Mouse (Mus musculus) MEL-GATA-1-ER (cell line): ENCODE measurements around the gene Gdpd3.
"Not testable (repeated sequence)": the region's sequence is repeated elsewhere in the genome, so short reads cannot be mapped to it uniquely, and the experiment has no call there.

Experiments
- DNase-seq: peaks from one replicate; pipeline ENCODE4 v3.0.0-alpha.2; 2012; ENCODE audit warnings: low read depth; ENCODE audit errors: extremely low read depth

The Gdpd3 gene

GRCm38 (mm10) chr7:126760391-126760802 lies 5.7 kb upstream of the Gdpd3 start:
- DNase-seq: no peak

- no peak for DNase-seq
These were observed 5.2 kb upstream of the Gdpd3 start for GRCm38 (mm10) chr7:126760956-126761355.

DNA sequence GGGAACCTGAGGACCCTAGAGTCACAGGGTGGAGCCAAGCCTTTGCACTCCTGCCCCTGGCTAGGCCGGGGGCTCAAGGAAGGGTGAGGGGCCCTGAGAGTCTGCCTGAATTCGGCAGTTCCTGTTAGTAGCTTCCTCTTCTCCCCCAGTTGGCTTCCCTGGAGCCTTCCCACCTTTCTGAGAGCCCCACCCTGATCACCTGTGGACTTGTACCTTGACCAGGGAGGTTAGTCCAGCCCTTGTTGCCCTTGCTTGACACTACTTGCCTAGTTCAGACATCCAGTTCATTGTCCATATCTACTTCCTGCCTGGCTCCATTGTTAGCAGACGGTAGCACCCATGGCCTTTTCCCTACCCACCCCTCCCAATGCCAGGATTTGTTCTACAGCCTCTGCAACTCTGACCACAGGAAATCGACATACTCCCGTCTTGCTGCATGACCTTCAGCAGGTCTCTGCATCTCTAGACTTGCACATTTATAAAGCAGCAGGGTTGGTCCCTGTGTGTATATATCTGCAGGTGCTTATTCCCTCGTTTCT lies 4.5 kb upstream of the Gdpd3 start:
- DNase-seq: no peak

GRCm38 (mm10) chr7:126762471-126763008 lies 3.6 kb upstream of the Gdpd3 start:
- DNase-seq: no peak

- DNase-seq: no peak
These were observed 594 bp upstream of the Gdpd3 start for GRCm38 (mm10) chr7:126765540-126765939.

GRCm38 (mm10) chr7:126767001-126767400 lies 867 bp downstream of the Gdpd3 start:
- no peak for DNase-seq

GRCm38 (mm10) chr7:126770784-126771183 lies 4.7 kb downstream of the Gdpd3 start:
- DNase-seq: peak; percentile 83

- DNase-seq: no peak
These were observed 7.2 kb downstream of the Gdpd3 start for GRCm38 (mm10) chr7:126773351-126773750.

GRCm38 (mm10) chr7:126774463-126774862 lies 8.3 kb downstream of the Gdpd3 start:
- no peak for DNase-seq

- DNase-seq: no peak
These were observed 9.2 kb downstream of the Gdpd3 start for GRCm38 (mm10) chr7:126775185-126775977.

- no peak for DNase-seq
These were observed 9.8 kb downstream of the Gdpd3 start for GRCm38 (mm10) chr7:126775978-126776234.

- DNase-seq: no peak
These were observed 10.5 kb downstream of the Gdpd3 start, which contains the start of gene Ypel3 for GRCm38 (mm10) chr7:126776598-126777057. Gene Ypel3 (plus strand): TSS chr7:126776955.

GRCm38 (mm10) chr7:126777476-126777875 lies 11.3 kb downstream of the Gdpd3 start:
- no peak for DNase-seq

GRCm38 (mm10) chr7:126778147-126778546 lies 12.0 kb downstream of the Gdpd3 start:
- DNase-seq: no peak

DNA sequence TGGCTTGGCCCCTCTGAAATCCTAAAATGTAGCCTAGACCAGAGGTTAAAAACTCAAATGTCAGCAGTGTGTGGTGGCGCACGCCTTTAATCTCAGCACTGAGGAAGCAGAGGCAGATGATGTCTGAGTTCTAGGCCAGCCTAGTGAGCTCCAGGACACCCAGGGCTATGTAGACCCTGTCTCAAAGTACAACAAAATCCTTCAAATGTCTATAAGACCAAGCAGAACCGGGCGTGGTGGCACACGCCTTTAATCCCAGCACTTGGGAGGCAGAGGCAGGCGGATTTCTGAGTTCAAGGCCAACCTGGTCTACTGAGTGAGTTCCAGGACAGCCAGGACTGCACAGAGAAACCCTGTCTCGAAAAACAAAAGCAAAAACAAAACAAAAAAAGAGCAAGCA lies 13.0 kb downstream of the Gdpd3 start:
- DNase-seq: not testable (repeated sequence)

GRCm38 (mm10) chr7:126779983-126780970 lies 14.1 kb downstream of the Gdpd3 start:
- DNase-seq: no peak

DNA sequence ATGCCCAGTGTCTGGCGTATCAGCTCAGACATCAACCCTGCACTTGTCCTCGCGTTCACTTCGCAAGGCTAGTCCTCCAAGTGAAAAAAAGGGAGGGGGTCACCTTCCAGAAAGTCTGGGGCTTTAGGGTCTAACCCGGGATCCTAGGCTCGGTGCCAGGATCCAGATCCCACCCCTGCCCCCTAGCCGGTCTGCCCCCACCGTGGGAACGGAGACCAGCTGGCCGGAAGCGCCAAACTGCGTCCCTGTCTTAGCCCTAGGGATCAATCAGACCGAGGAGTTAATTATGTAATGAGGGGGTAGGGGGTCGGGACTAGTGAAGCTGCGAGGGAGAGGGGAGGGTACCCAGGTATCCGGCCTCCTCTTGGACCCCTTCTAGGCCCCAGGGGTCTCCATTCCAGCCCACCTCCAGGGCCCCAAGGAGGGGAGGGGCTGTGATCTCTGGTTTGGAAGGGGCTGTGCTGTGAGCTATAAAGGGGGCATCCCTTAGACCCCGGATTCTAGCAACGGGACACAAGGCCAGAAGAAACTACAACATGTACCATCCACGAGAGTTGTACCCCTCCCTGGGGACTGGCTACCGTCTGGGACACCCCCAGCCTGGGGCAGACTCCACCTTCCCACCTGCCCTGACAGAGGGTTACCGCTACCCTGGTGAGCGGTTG lies 15.0 kb downstream of the Gdpd3 start, which contains the start of gene Tbx6:
Gene Tbx6 (plus strand): TSS at position 513 of the 665 bp plus-strand sequence.
- DNase-seq: no peak

DNA sequence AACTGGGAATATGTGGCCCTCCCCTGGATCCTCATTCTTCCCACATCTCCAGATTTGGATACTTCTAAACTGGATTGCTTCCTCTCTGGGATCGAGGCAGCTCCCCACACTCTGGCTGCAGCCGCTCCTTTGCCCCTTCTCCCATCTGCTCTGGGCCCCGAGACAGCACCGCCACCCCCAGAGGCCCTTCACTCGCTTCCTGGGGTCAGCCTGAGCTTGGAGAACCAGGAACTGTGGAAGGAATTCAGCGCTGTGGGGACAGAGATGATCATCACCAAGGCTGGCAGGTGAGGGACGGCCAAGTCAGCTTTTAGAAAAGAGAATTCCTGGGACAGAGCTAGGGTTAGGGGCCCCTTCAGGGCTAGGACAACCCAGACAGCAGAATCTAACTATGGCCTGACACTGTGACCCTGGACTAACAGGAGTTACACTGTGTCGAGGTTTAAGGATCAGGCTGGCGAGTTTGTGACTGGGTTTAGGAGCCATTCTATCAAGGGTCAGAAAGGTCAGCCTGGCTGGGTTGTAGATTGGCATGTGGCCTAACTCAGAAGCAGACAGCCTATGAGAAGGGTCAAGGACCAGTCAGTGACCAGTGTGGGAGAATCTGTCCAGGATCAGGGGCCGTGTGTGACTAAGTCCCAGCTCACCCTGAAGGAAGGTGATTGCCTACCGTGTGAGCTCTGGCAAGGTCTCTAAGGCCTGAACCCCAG lies 15.7 kb downstream of the Gdpd3 start:
- no peak for DNase-seq

- DNase-seq: no peak
These were observed 16.6 kb downstream of the Gdpd3 start for GRCm38 (mm10) chr7:126782693-126783092.

- DNase-seq: no peak
These were observed 18.3 kb downstream of the Gdpd3 start for GRCm38 (mm10) chr7:126784469-126784868.
